Mouse (Mus musculus) layer of hippocampus, postnatal 25 days (tissue): ENCODE data around the gene Foxj1. TPM values are rescaled to one million over a fixed set of nuclear protein-coding genes. Genes with fewer than 3 reads are reported as not detected.

ENCODE experiments used
- DNase-seq, 2 experiments: peaks; one replicate each; pipeline ENCODE4 v3.0.0; 2022; ENCODE audit warnings: mixed read lengths in 2 of 2, low spot score in 1 of 2; ENCODE audit errors: extremely low spot score in 1 of 2
- total RNA-seq, 2 experiments: library from RNA; stranded (reverse); gene quantifications; 2 replicates each; pipeline ENCODE4 v1.2.3; 2021

Gene Foxj1
- total RNA-seq, 2 experiments from 2014 or later: 5.4 to 7.1 TPM

GRCm38 (mm10) chr11:116306126-116306982 lies 28.8 kb downstream of the Foxj1 start:
- peak; percentile 80 to 85 for DNase-seq

GRCm38 (mm10) chr11:116305423-116305822 lies 29.8 kb downstream of the Foxj1 start:
- no peak for DNase-seq

GRCm38 (mm10) chr11:116298621-116299020 lies 36.6 kb downstream of the Foxj1 start:
- DNase-seq: no peak

GRCm38 (mm10) chr11:116298221-116298620 lies 37.0 kb downstream of the Foxj1 start:
- no peak for DNase-seq

- DNase-seq: no peak
Observed at GRCm38 (mm10) chr11:116297017-116297416, 38.2 kb downstream of the Foxj1 start.

GRCm38 (mm10) chr11:116296191-116296734 lies 38.9 kb downstream of the Foxj1 start:
- no peak for DNase-seq

GRCm38 (mm10) chr11:116294319-116294718 lies 40.9 kb downstream of the Foxj1 start:
- DNase-seq: peak in 1 of 2 experiments; percentile 57

GRCm38 (mm10) chr11:116293538-116294137 lies 41.6 kb downstream of the Foxj1 start:
- DNase-seq: no peak

GRCm38 (mm10) chr11:116292401-116292800 lies 42.8 kb downstream of the Foxj1 start:
- no peak for DNase-seq

GRCm38 (mm10) chr11:116290556-116290955 lies 44.6 kb downstream of the Foxj1 start:
- no peak for DNase-seq

GRCm38 (mm10) chr11:116287351-116287750 lies 47.8 kb downstream of the Foxj1 start:
- DNase-seq: no peak

- DNase-seq: no peak
Observed at GRCm38 (mm10) chr11:116285770-116286191, 49.4 kb downstream of the Foxj1 start.

- DNase-seq: no peak
Observed at GRCm38 (mm10) chr11:116283982-116284381, 51.2 kb downstream of the Foxj1 start.

- DNase-seq: no peak
Observed at GRCm38 (mm10) chr11:116282912-116283521, 52.2 kb downstream of the Foxj1 start.

GRCm38 (mm10) chr11:116282089-116282488 lies 53.1 kb downstream of the Foxj1 start:
- no peak for DNase-seq

- DNase-seq: no peak
Observed at GRCm38 (mm10) chr11:116281671-116282070, 53.5 kb downstream of the Foxj1 start.

- no peak for DNase-seq
Observed at GRCm38 (mm10) chr11:116280751-116281663, 54.2 kb downstream of the Foxj1 start, which contains the start of gene Galr2. Gene Galr2 (plus strand): TSS chr11:116280939.
